12 mouse cellular contexts compared by ENCODE assay signal in the genomic region with DNA sequence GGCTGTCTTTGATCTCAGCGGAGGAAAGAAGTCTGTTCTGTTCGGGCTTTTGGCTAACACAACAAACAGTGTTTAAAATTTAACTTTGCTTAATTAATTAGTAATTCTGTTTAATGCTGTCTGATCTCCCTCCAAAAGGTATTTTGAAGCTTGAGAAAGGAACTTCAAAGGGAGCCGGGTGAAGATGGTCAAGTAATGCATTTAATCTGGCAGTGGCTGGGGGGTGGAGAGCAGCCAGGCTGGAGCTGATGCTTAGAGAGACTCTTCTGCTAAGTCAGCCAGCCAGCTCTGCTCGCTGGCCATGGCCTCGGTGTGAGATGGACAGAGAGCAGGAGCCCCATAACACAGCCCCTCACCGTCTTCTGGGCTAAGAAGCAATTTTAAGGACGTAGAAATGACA. TPM values are rescaled to one million over a fixed set of nuclear protein-coding genes. Genes with fewer than 3 reads are reported as not detected.
DNase-seq lines count a peak whose midpoint lies in the region; ATAC-seq and TF ChIP-seq lines count a peak whose summit lies in the region.
"Had no signal": no experiment of that assay in that cellular context is flagged by ENCODE, and none has a peak within 500 bp of the region (broad histone marks: within the 10 kb centered on the region; RNA-seq: fewer than 3 reads in every experiment).

No protein-coding gene starts in this region.

- no peak for ATAC-seq in liver, postnatal 0 days
- no peak for ATAC-seq in forebrain, embryonic 15.5 days (replicated peaks)
- no peak for ATAC-seq in midbrain, embryonic 16.5 days
- ATAC-seq in liver, embryonic 11.5 days (replicated peaks; ENCODE audit: low FRiP score): no peak
- ATAC-seq: activated CD4-positive, CD25-positive, alpha-beta regulatory T cell, adult 4 months; lung, postnatal 0 days had no signal

- no peak overlapping the region for H3K9ac ChIP-seq in liver, adult 2 months (ENCODE audit: low read depth, low read length)
- H3K9ac ChIP-seq in liver, postnatal 0 days (replicated peaks): no peak overlapping the region
- H3K9ac ChIP-seq in forebrain, embryonic 15.5 days (replicated peaks): 0 out of 2 replicates have a peak overlapping the region, but pooled peaks have one; percentile 7
- H3K9ac ChIP-seq in midbrain, embryonic 16.5 days (ENCODE audit: low read depth, low read length): no peak overlapping the region
- H3K9ac ChIP-seq in liver, embryonic 11.5 days (ENCODE audit: low read depth, low read length): no peak overlapping the region

- 0 out of 2 replicates have a peak, but pooled peaks cover 2% of the 10 kb centered on the region for H3K4me1 ChIP-seq in liver, adult 2 months (ENCODE audit: control insufficient read depth, insufficient read depth, low read length)
- H3K4me1 ChIP-seq in liver, postnatal 0 days (ENCODE audit: insufficient read depth): no peaks in the 10 kb centered on the region
- peaks cover 55% of the 10 kb centered on the region for H3K4me1 ChIP-seq in forebrain, embryonic 15.5 days
- H3K4me1 ChIP-seq in midbrain, embryonic 16.5 days (ENCODE audit: control insufficient read depth, insufficient read depth, low read length): peaks cover 24% of the 10 kb centered on the region
- H3K4me1 ChIP-seq in liver, embryonic 11.5 days (replicated peaks; ENCODE audit: control insufficient read depth, insufficient read depth, low read length): no peaks in the 10 kb centered on the region; the same call in 1 of the 2 replicates

- H3K27me3 ChIP-seq in liver, adult 2 months (ENCODE audit: control insufficient read depth, insufficient read depth, low read length): no peaks in the 10 kb centered on the region
- H3K27me3 ChIP-seq in liver, postnatal 0 days (ENCODE audit: insufficient read depth, low read length): no peaks in the 10 kb centered on the region
- H3K27me3 ChIP-seq in forebrain, embryonic 15.5 days: no peaks in the 10 kb centered on the region
- no peaks in the 10 kb centered on the region for H3K27me3 ChIP-seq in midbrain, embryonic 16.5 days (ENCODE audit: control insufficient read depth, insufficient read depth, low read depth, low read length)
- no peaks in the 10 kb centered on the region for H3K27me3 ChIP-seq in liver, embryonic 11.5 days (replicated peaks; ENCODE audit: control insufficient read depth, insufficient read depth, low read length)

- WGBS in liver, adult 2 months: 33% methylated on average over 7 of the region's 7 CpGs
- WGBS in liver, postnatal 0 days (ENCODE audit: insufficient replicate concordance): 56% methylated on average over 7 of the region's 7 CpGs
- WGBS in forebrain, embryonic 15.5 days: 37% methylated on average over 7 of the region's 7 CpGs
- 30% methylated on average over 7 of the region's 7 CpGs for WGBS in midbrain, embryonic 16.5 days
- 61% methylated on average over 7 of the region's 7 CpGs for WGBS in liver, embryonic 11.5 days

- TF ChIP-seq EP300 in liver, postnatal 0 days (IDR thresholded peaks at IDR 0.05; ENCODE audit: low read depth): no peak

- TF ChIP-seq POLR2A in liver, adult 2 months (IDR thresholded peaks at IDR 0.05; ENCODE audit: extremely low read depth, insufficient read depth, low read length): no peak

- H3K9me3 ChIP-seq in liver, postnatal 0 days (ENCODE audit: low read length): no peaks in the 10 kb centered on the region
- no peaks in the 10 kb centered on the region for H3K9me3 ChIP-seq in forebrain, embryonic 15.5 days
- no peaks in the 10 kb centered on the region for H3K9me3 ChIP-seq in midbrain, embryonic 16.5 days (replicated peaks; ENCODE audit: control insufficient read depth, low read length, poor library complexity, severe bottlenecking)
- no peaks in the 10 kb centered on the region for H3K9me3 ChIP-seq in liver, embryonic 11.5 days (ENCODE audit: control insufficient read depth, low read length)

- DNase-seq in liver, adult 2 months (ENCODE audit: extremely low read depth, low read depth, low spot score): peak; percentile 50
- DNase-seq in liver, postnatal 0 days: no peak
- DNase-seq in kidney, adult 18-20 months: peak; percentile 36
- DNase-seq in liver, embryonic 11.5 days (ENCODE audit: low spot score): no peak
- no peak for DNase-seq in left cerebral cortex, postnatal 36 days (ENCODE audit: low spot score in 2 of 2)
- DNase-seq: heart, postnatal 36 days; thymus, adult 2 months had no signal

- intact Hi-C loops in left cerebral cortex, postnatal 36 days (cut with DNase I): no loop called here

- no peak for TF ChIP-seq CTCF in liver, adult 2 months (IDR thresholded peaks at IDR 0.05; ENCODE audit: low read depth, low read length)
- no peak for TF ChIP-seq CTCF in liver, postnatal 0 days (IDR thresholded peaks at IDR 0.05; ENCODE audit: low read depth)

- no peaks in the 10 kb centered on the region for H3K79me2 ChIP-seq in liver, adult 2 months (ENCODE audit: control insufficient read depth, insufficient read depth, low read length)

- no peak overlapping the region for H3K4me2 ChIP-seq in liver, postnatal 0 days (ENCODE audit: low read depth, low read length)
- H3K4me2 ChIP-seq in forebrain, embryonic 15.5 days (replicated peaks): no peak overlapping the region
- H3K4me2 ChIP-seq in midbrain, embryonic 16.5 days (ENCODE audit: low read length): no peak overlapping the region
- H3K4me2 ChIP-seq in liver, embryonic 11.5 days: no peak overlapping the region

- H3K4me3 ChIP-seq in liver, adult 2 months (ENCODE audit: insufficient read depth, low read depth, low read length): no peak overlapping the region
- no peak overlapping the region for H3K4me3 ChIP-seq in liver, postnatal 0 days (ENCODE audit: low read depth, low read length)
- no peak overlapping the region for H3K4me3 ChIP-seq in forebrain, embryonic 15.5 days
- H3K4me3 ChIP-seq in midbrain, embryonic 16.5 days (ENCODE audit: low read depth, low read length): no peak overlapping the region
- no peak overlapping the region for H3K4me3 ChIP-seq in liver, embryonic 11.5 days (ENCODE audit: low read depth, low read length)
- H3K4me3 ChIP-seq: left cerebral cortex, adult 2 months had no signal

- H3K27ac ChIP-seq in liver, adult 2 months (replicated peaks; ENCODE audit: insufficient read depth, low read depth, low read length): no peak overlapping the region
- no peak overlapping the region for H3K27ac ChIP-seq in liver, postnatal 0 days (ENCODE audit: low read depth)
- peak overlapping the region; percentile 67 for H3K27ac ChIP-seq in forebrain, embryonic 15.5 days (replicated peaks)
- peak overlapping the region; percentile 48; the same call in 1 of the 2 replicates for H3K27ac ChIP-seq in midbrain, embryonic 16.5 days (ENCODE audit: low read length)
- no peak overlapping the region for H3K27ac ChIP-seq in liver, embryonic 11.5 days (ENCODE audit: low read depth, low read length)
- H3K27ac ChIP-seq: left cerebral cortex, adult 2 months had no signal

- no peaks in the 10 kb centered on the region for H3K36me3 ChIP-seq in liver, adult 2 months (ENCODE audit: control insufficient read depth, insufficient read depth, low read length)
- H3K36me3 ChIP-seq in liver, postnatal 0 days (replicated peaks; ENCODE audit: insufficient read depth, low read length): no peaks in the 10 kb centered on the region
- no peaks in the 10 kb centered on the region for H3K36me3 ChIP-seq in forebrain, embryonic 15.5 days
- H3K36me3 ChIP-seq in midbrain, embryonic 16.5 days (ENCODE audit: control insufficient read depth, insufficient read depth, low read length): no peaks in the 10 kb centered on the region
- H3K36me3 ChIP-seq in liver, embryonic 11.5 days (ENCODE audit: control insufficient read depth, insufficient read depth, low read length): no peaks in the 10 kb centered on the region

RNA-seq across cellular contexts. Expression of gene Snx20, which starts 56.7 kb away (rescaled TPM):
- 0.92 and 1.5 TPM in 2 replicates for total RNA-seq in liver, adult 2 months (2014; rRNA removed)
- 0.61 and 1.2 TPM in 2 replicates for polyA plus RNA-seq in liver, adult 2 months (2012; rRNA removed)
- polyA plus RNA-seq in liver, postnatal 0 days (2015; fragmentation: Nextera tagmentation; extraction: Ambion mirVana): 6.0 TPM in 2 replicates
- 0.81 and 1.2 TPM in 2 replicates for polyA plus RNA-seq in forebrain, embryonic 15.5 days (2015; fragmentation: Nextera tagmentation; extraction: Ambion mirVana)
- 1.3 and 1.5 TPM in 2 replicates for polyA plus RNA-seq in midbrain, embryonic 16.5 days (2015; fragmentation: Nextera tagmentation; extraction: Ambion mirVana)
- 2.3 and 2.6 TPM in 2 replicates for polyA plus RNA-seq in liver, embryonic 11.5 days (2014; fragmentation: Nextera tagmentation; extraction: Ambion mirVana)
- total RNA-seq in left cerebral cortex, postnatal 36 days (2021): 1 to 10 TPM; 1.6 to 1.7 TPM

RNA-seq across cellular contexts. Expression of gene Nkd1, which starts 58.1 kb away (rescaled TPM):
- 1.9 TPM in 2 replicates for total RNA-seq in liver, adult 2 months (2014; rRNA removed)
- 7.6 and 12.3 TPM in 2 replicates for polyA plus RNA-seq in liver, adult 2 months (2012; rRNA removed)
- polyA plus RNA-seq in liver, postnatal 0 days (2015; fragmentation: Nextera tagmentation; extraction: Ambion mirVana): 2.5 and 2.9 TPM in 2 replicates
- 36.6 and 40.8 TPM in 2 replicates for polyA plus RNA-seq in forebrain, embryonic 15.5 days (2015; fragmentation: Nextera tagmentation; extraction: Ambion mirVana)
- polyA plus RNA-seq in midbrain, embryonic 16.5 days (2015; fragmentation: Nextera tagmentation; extraction: Ambion mirVana): 53.9 and 66.7 TPM in 2 replicates
- polyA plus RNA-seq in liver, embryonic 11.5 days (2014; fragmentation: Nextera tagmentation; extraction: Ambion mirVana): 9.5 and 12.7 TPM in 2 replicates
- 10 to 100 TPM; 18.8 to 18.9 TPM for total RNA-seq in left cerebral cortex, postnatal 36 days (2021)
- polyA plus RNA-seq: activated CD4-positive, CD25-positive, alpha-beta regulatory T cell, adult 4 months had no signal

Comparison
In these comparisons a context has a peak if more than half of its experiments do, and no peak if none do; other contexts are left out.
1. DNase-seq: peak in liver, adult 2 months (single experiment) and kidney, adult 18-20 months (single experiment); none in liver, postnatal 0 days (single experiment), liver, embryonic 11.5 days (single experiment) and left cerebral cortex, postnatal 36 days (0 of 2).
2. H3K27ac ChIP-seq: peak in forebrain, embryonic 15.5 days (single experiment) and midbrain, embryonic 16.5 days (single experiment); none in liver, adult 2 months (single experiment), liver, postnatal 0 days (single experiment) and liver, embryonic 11.5 days (single experiment).